Mouse (Mus musculus) ES-Bruce4 (cell line): ENCODE results near the gene Umad1.

Experiments used
- CTCF ChIP-seq: IDR thresholded peaks from one replicate; pipeline ENCODE4 v1.8.1; 2011; ENCODE audit warnings: low read depth, low read length
- EP300 ChIP-seq: IDR thresholded peaks from 2 replicates; pipeline ENCODE4 v1.6.1; 2011; ENCODE audit warnings: low read depth, low read length; ENCODE audit not compliant: insufficient read depth
- POLR2A ChIP-seq: IDR thresholded peaks from one replicate; pipeline ENCODE4 v1.8.1; 2011; ENCODE audit warnings: low read length; ENCODE audit not compliant: insufficient read depth

DNA sequence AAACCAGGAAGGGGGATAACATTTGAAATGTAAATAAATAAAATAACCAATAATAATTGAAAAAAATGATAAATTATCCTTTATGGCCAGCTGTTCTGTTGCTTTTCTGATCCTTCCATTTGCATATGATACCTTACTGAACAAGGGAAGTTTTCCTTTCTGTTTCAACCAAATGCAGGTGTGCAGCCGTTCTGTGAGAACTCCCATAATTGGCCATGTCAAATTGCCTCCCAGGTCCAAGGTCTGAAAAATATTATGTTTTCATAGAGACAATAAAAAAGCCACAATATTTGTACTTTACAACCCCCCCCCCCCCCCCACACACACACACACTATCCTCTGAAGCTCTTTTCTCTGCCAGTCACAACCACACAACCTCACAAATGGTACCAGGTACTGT is 206.3 kb downstream of the Umad1 start:
- TF ChIP-seq EP300 (no peak), CTCF (no peak), POLR2A (no peak)
